Mouse (Mus musculus) MEL (cell line): ENCODE data around the gene Pde10a. TPM values are rescaled to one million over a fixed set of nuclear protein-coding genes. Genes with fewer than 3 reads are reported as not detected.

Experiments
- DNase-seq: peaks from one replicate; pipeline ENCODE4 v3.0.0; 2011; ENCODE audit warnings: low read depth, low spot score
- H3K27ac ChIP-seq: 2 replicates; pipeline ENCODE4 v1.5.1; 2012; ENCODE audit warnings: low read depth, mild to moderate bottlenecking, control low read depth, low read length, moderate library complexity; ENCODE audit not compliant: control insufficient read depth
- H3K27me3 ChIP-seq, 2 experiments: fragments of 150-350 bp in 1 of 2; sonication (generic) in 1 of 2; 2 replicates each; pipeline ENCODE4 v1.6.1; 2012; ENCODE audit warnings: low read length in 2 of 2, mild to moderate bottlenecking in 2 of 2, improper control_type of control experiment in 1 of 2, moderate library complexity in 1 of 2; ENCODE audit not compliant: insufficient read depth in 2 of 2, control insufficient read depth in 1 of 2
- H3K36me3 ChIP-seq, 2 experiments: 2 replicates each; pipeline ENCODE4 v1.6.1; 2012 to 2014; ENCODE audit warnings: low read length in 2 of 2, improper control_type of control experiment in 1 of 2, inconsistent platforms in 1 of 2, mild to moderate bottlenecking in 1 of 2; ENCODE audit not compliant: insufficient read depth in 2 of 2, control insufficient read depth in 1 of 2
- H3K4me1 ChIP-seq, 2 experiments: fragments of 150-350 bp in 1 of 2; sonication (generic) in 1 of 2; 2 replicates each; pipeline ENCODE4 v1.6.1; 2012; ENCODE audit warnings: low read length in 2 of 2, improper control_type of control experiment in 1 of 2, mild to moderate bottlenecking in 1 of 2; ENCODE audit not compliant: insufficient read depth in 2 of 2, control insufficient read depth in 1 of 2
- H3K4me3 ChIP-seq, 2 experiments: fragments of 150-350 bp in 1 of 2; sonication (generic) in 1 of 2; 2 replicates each; pipeline ENCODE4 v1.5.1; 2012; ENCODE audit warnings: low read depth in 2 of 2, low read length in 2 of 2, mild to moderate bottlenecking in 2 of 2, moderate library complexity in 2 of 2, control low read depth in 1 of 2, improper control_type of control experiment in 1 of 2; ENCODE audit not compliant: control insufficient read depth in 1 of 2, insufficient read depth in 1 of 2
- H3K79me2 ChIP-seq: 2 replicates; pipeline ENCODE4 v1.6.1; 2012; ENCODE audit warnings: mild to moderate bottlenecking, low read length, moderate library complexity; ENCODE audit not compliant: control insufficient read depth, poor library complexity, insufficient read depth
- H3K9ac ChIP-seq: 2 replicates; pipeline ENCODE4 v1.6.1; 2012; ENCODE audit warnings: low read depth, mild to moderate bottlenecking, control low read depth, low read length, moderate library complexity; ENCODE audit not compliant: control insufficient read depth, poor library complexity, severe bottlenecking
- H3K9me3 ChIP-seq: fragments of 150-350 bp; sonication (generic); replicated peaks from 2 replicates; pipeline ENCODE4 v1.6.1; 2012; ENCODE audit warnings: mild to moderate bottlenecking, low read length, improper control_type of control experiment, moderate library complexity; ENCODE audit not compliant: insufficient read depth
- BHLHE40 ChIP-seq: IDR thresholded peaks from 2 replicates; pipeline ENCODE4 v1.6.1; 2012; ENCODE audit warnings: low read depth, mild to moderate bottlenecking, inconsistent platforms, low read length, improper control_type of control experiment, borderline replicate concordance
- CHD1 ChIP-seq: IDR thresholded peaks from 2 replicates; pipeline ENCODE4 v1.6.1; 2012; ENCODE audit warnings: low read depth, mild to moderate bottlenecking, inconsistent platforms, low read length, improper control_type of control experiment
- CHD2 ChIP-seq: IDR thresholded peaks from 2 replicates; pipeline ENCODE4 v1.6.1; 2011; ENCODE audit warnings: low read length, improper control_type of control experiment
- E2F4 ChIP-seq: IDR thresholded peaks from 2 replicates; pipeline ENCODE4 v1.6.1; 2011; ENCODE audit warnings: low read depth, low read length, improper control_type of control experiment, borderline replicate concordance
- EP300 ChIP-seq, 2 experiments: IDR thresholded peaks; 2 replicates each; pipeline ENCODE4 v1.6.1; 2011; ENCODE audit warnings: improper control_type of control experiment in 2 of 2, low read length in 2 of 2, low read depth in 1 of 2, mild to moderate bottlenecking in 1 of 2
- GABPA ChIP-seq: IDR thresholded peaks from 2 replicates; pipeline ENCODE4 v1.6.1; 2012; ENCODE audit warnings: low read depth, mild to moderate bottlenecking, inconsistent platforms, low read length, improper control_type of control experiment, moderate library complexity
- GATA1 ChIP-seq: IDR thresholded peaks from 2 replicates; pipeline ENCODE4 v1.6.1; 2011; ENCODE audit warnings: low read depth, low read length, improper control_type of control experiment
- HCFC1 ChIP-seq: IDR thresholded peaks from 2 replicates; pipeline ENCODE4 v1.6.1; 2012; ENCODE audit warnings: low read depth, mild to moderate bottlenecking, inconsistent platforms, low read length, improper control_type of control experiment, moderate library complexity
- KAT2A ChIP-seq: conservative IDR thresholded peaks from 2 replicates; pipeline ENCODE4 v1.6.1; 2012; ENCODE audit warnings: low read depth, low read length, improper control_type of control experiment, inconsistent platforms
- MAFK ChIP-seq: IDR thresholded peaks from 2 replicates; pipeline ENCODE4 v1.6.1; 2011; ENCODE audit warnings: low read depth, mild to moderate bottlenecking, low read length, improper control_type of control experiment, borderline replicate concordance
- MAX ChIP-seq: IDR thresholded peaks from 2 replicates; pipeline ENCODE4 v1.6.1; 2011; ENCODE audit warnings: low read length, improper control_type of control experiment
- MEF2A ChIP-seq: IDR thresholded peaks from 2 replicates; pipeline ENCODE4 v1.6.1; 2014; ENCODE audit warnings: low read depth, mild to moderate bottlenecking, inconsistent platforms, low read length, improper control_type of control experiment; ENCODE audit not compliant: poor library complexity, insufficient replicate concordance, severe bottlenecking; ENCODE audit errors: extremely low read depth
- MXI1 ChIP-seq: IDR thresholded peaks from 2 replicates; pipeline ENCODE4 v1.6.1; 2011; ENCODE audit warnings: mild to moderate bottlenecking, low read depth, low read length, improper control_type of control experiment
- MYB ChIP-seq: IDR thresholded peaks from 2 replicates; pipeline ENCODE4 v1.6.1; 2011; ENCODE audit warnings: mild to moderate bottlenecking, low read depth, low read length, improper control_type of control experiment
- POLR2AphosphoS2 ChIP-seq: IDR thresholded peaks from 2 replicates; pipeline ENCODE4 v1.6.1; 2011; ENCODE audit warnings: low read length, improper control_type of control experiment
- RAD21 ChIP-seq: IDR thresholded peaks from 2 replicates; pipeline ENCODE4 v1.6.1; 2011; ENCODE audit warnings: mild to moderate bottlenecking, low read depth, low read length, improper control_type of control experiment
- RCOR1 ChIP-seq: IDR thresholded peaks from 2 replicates; pipeline ENCODE4 v1.6.1; 2012; ENCODE audit warnings: low read depth, mild to moderate bottlenecking, inconsistent platforms, low read length, improper control_type of control experiment
- SIN3A ChIP-seq: IDR thresholded peaks from 2 replicates; pipeline ENCODE4 v1.6.1; 2012; ENCODE audit warnings: low read length, improper control_type of control experiment, inconsistent platforms
- SMC3 ChIP-seq: IDR thresholded peaks from 2 replicates; pipeline ENCODE4 v1.6.1; 2011; ENCODE audit warnings: low read depth, low read length, improper control_type of control experiment
- TAL1 ChIP-seq: IDR thresholded peaks from 2 replicates; pipeline ENCODE4 v1.6.1; 2012; ENCODE audit warnings: mild to moderate bottlenecking, inconsistent platforms, low read length, moderate library complexity, mixed read lengths
- UBTF ChIP-seq: IDR thresholded peaks from 2 replicates; pipeline ENCODE4 v1.6.1; 2012; ENCODE audit warnings: low read depth, mild to moderate bottlenecking, inconsistent platforms, low read length, improper control_type of control experiment, moderate library complexity, borderline replicate concordance; ENCODE audit not compliant: insufficient read depth
- USF2 ChIP-seq, 2 experiments: IDR thresholded peaks; 2 replicates each; pipeline ENCODE4 v1.6.1; 2011 to 2012; ENCODE audit warnings: improper control_type of control experiment in 2 of 2, low read length in 2 of 2, borderline replicate concordance in 1 of 2, inconsistent platforms in 1 of 2, low read depth in 1 of 2, mild to moderate bottlenecking in 1 of 2; ENCODE audit not compliant: insufficient read depth in 1 of 2
- ZC3H11A ChIP-seq: IDR thresholded peaks from 2 replicates; pipeline ENCODE4 v1.6.1; 2012; ENCODE audit warnings: low read depth, mild to moderate bottlenecking, inconsistent platforms, low read length, improper control_type of control experiment
- ZMIZ1 ChIP-seq: IDR thresholded peaks from 2 replicates; pipeline ENCODE4 v1.6.1; 2012; ENCODE audit warnings: low read depth, mild to moderate bottlenecking, inconsistent platforms, low read length, improper control_type of control experiment, moderate library complexity
- ZNF384 ChIP-seq: IDR thresholded peaks from 2 replicates; pipeline ENCODE4 v1.6.1; 2012; ENCODE audit warnings: low read depth, mild to moderate bottlenecking, inconsistent platforms, low read length, improper control_type of control experiment
- polyA plus RNA-seq, 2 experiments: library from polyadenylated mRNA; stranded (reverse) in 1 of 2; unstranded in 1 of 2; fragments of >175 nt in 1 of 2; fragments of >200 nt in 1 of 2; gene quantifications; 2 replicates each; pipeline versions ENCODE4 v1.2.1 to v1.2.4; 2012; ENCODE audit warnings: low replicate concordance in 2 of 2, low read depth in 1 of 2; ENCODE audit not compliant: insufficient read length in 2 of 2, insufficient read depth in 1 of 2, missing spikeins in 1 of 2
- total RNA-seq: library from RNA; depleted of rRNA; stranded (reverse); fragments of 300-350 nt; gene quantifications from 2 replicates; pipeline ENCODE4 v1.2.3, GENCODE M21; 2012

Pde10a gene
- total and polyA plus RNA-seq, 3 experiments = 3.1 to 6.9 TPM; not detected in 1

- no peak for DNase-seq
- no peaks in the 10 kb centered on the region; a peak in 1 of 4 replicates for H3K27me3 ChIP-seq
- TF ChIP-seq CHD2 = no peak
- TF ChIP-seq EP300 (IDR thresholded peaks at IDR 0.05; ENCODE audit: low read depth in 1 of 2, low read length in 2 of 2) = no peak
- TF ChIP-seq MYB = no peak
- TF ChIP-seq MEF2A = no peak
- TF ChIP-seq RCOR1 = no peak
- TF ChIP-seq USF2 (IDR thresholded peaks at IDR 0.05; ENCODE audit: borderline replicate concordance in 1 of 2, insufficient read depth in 1 of 2, low read depth in 1 of 2, low read length in 2 of 2) = no peak
- TF ChIP-seq MAX = no peak
- TF ChIP-seq CHD1 = no peak
- TF ChIP-seq, all 39 proteins: peak for 0
- H3K36me3 ChIP-seq = no peaks in the 10 kb centered on the region
- no peaks in the 10 kb centered on the region for H3K9me3 ChIP-seq
- no peaks in the 10 kb centered on the region for H3K79me2 ChIP-seq
- H3K9ac ChIP-seq = no peak overlapping the region
- no peaks in the 10 kb centered on the region for H3K4me1 ChIP-seq
- H3K4me3 ChIP-seq = no peak overlapping the region
- no peak overlapping the region for H3K27ac ChIP-seq
Observed at GRCm38 (mm10) chr17:8925819-8926383, 400.7 kb downstream of the Pde10a start.

- no peaks in the 10 kb centered on the region for H3K9me3 ChIP-seq
- DNase-seq = no peak
- TF ChIP-seq HCFC1 = no peak
- no peak for TF ChIP-seq CHD1
- TF ChIP-seq GABPA = no peak
- TF ChIP-seq RAD21 = no peak
- no peak for TF ChIP-seq ZMIZ1
- H3K4me1 ChIP-seq = no peaks in the 10 kb centered on the region
- no peak overlapping the region for H3K27ac ChIP-seq
- H3K79me2 ChIP-seq = no peaks in the 10 kb centered on the region
- H3K36me3 ChIP-seq = no peaks in the 10 kb centered on the region
- no peaks in the 10 kb centered on the region; a peak in 1 of 4 replicates for H3K27me3 ChIP-seq
- H3K4me3 ChIP-seq = no peak overlapping the region
- H3K9ac ChIP-seq = no peak overlapping the region
Observed at GRCm38 (mm10) chr17:8928560-8928959, 403.4 kb downstream of the Pde10a start.

- no peak overlapping the region for H3K4me3 ChIP-seq
- H3K9ac ChIP-seq = no peak overlapping the region
- no peak for DNase-seq
- H3K27me3 ChIP-seq = no peaks in the 10 kb centered on the region; a peak in 1 of 4 replicates
- TF ChIP-seq CHD1 (no peak), BHLHE40 (no peak), TAL1 (no peak), MEF2A (no peak), GATA1 (no peak), SIN3A (no peak), POLR2AphosphoS2 (no peak), RCOR1 (no peak), MAX (no peak), SMC3 (no peak), UBTF (no peak), MAFK (no peak), E2F4 (no peak), EP300 (IDR thresholded peaks at IDR 0.05; ENCODE audit: low read depth in 1 of 2, low read length in 2 of 2) (no peak), ZC3H11A (no peak), MXI1 (no peak), ZNF384 (no peak), KAT2A (no peak), HCFC1 (no peak)
- TF ChIP-seq, all 39 proteins: peak for 0
- H3K9me3 ChIP-seq = no peaks in the 10 kb centered on the region
- H3K79me2 ChIP-seq = no peaks in the 10 kb centered on the region
- no peak overlapping the region for H3K27ac ChIP-seq
- no peaks in the 10 kb centered on the region for H3K4me1 ChIP-seq
- no peaks in the 10 kb centered on the region for H3K36me3 ChIP-seq
Observed at GRCm38 (mm10) chr17:8929636-8930035, 404.5 kb downstream of the Pde10a start.
